Mouse (Mus musculus): ENCODE results near the gene Gm3448. TPM values are rescaled to one million over a fixed set of nuclear protein-coding genes. Genes with fewer than 3 reads are reported as not detected.

Gene Gm3448
- polyA plus RNA-seq, 1 experiment: 0.13 TPM

- H3K4me1 ChIP-seq (ENCODE audit: control insufficient read depth): peaks cover 20% of the 10 kb centered on the region
- no peaks in the 10 kb centered on the region for H3K9me3 ChIP-seq (ENCODE audit: control insufficient read depth, low read length)
- H3K27me3 ChIP-seq (ENCODE audit: control insufficient read depth): no peaks in the 10 kb centered on the region
- peaks cover 98% of the 10 kb centered on the region for H3K36me3 ChIP-seq (ENCODE audit: control insufficient read depth)
- no peak for TF ChIP-seq GATA1 (IDR thresholded peaks at IDR 0.05; ENCODE audit: low read length)
- TF ChIP-seq TAL1 (IDR thresholded peaks at IDR 0.05; ENCODE audit: low read length): no peak
- H3K4me3 ChIP-seq (replicated peaks): no peak overlapping the region
These were observed 92.0 kb downstream of the Gm3448 start for GRCm38 (mm10) chr17:14949161-14949827.

Other genes with a start within 250 kb of the Gm3448 start
- gene Wdr27, start 98.4 kb downstream of the Gm3448 start, polyA plus RNA-seq (2012): not detected in 2 replicates
- 0.07 and 0.19 TPM in 2 replicates for gene 1600012H06Rik, start 98.4 kb downstream of the Gm3448 start, polyA plus RNA-seq (2012)
- 9.0 and 9.1 TPM in 2 replicates for gene Phf10, start 80.3 kb downstream of the Gm3448 start, polyA plus RNA-seq (2012)
- 0.06 and 0.12 TPM in 2 replicates for gene 9030025P20Rik, start 63.1 kb downstream of the Gm3448 start, polyA plus RNA-seq (2012)
- 0.15 TPM in 1 of 2 replicates, not detected in the other for gene Gm3417, start 62.7 kb downstream of the Gm3448 start, polyA plus RNA-seq (2012)
- gene Gm3435, start 31.4 kb downstream of the Gm3448 start, polyA plus RNA-seq (2012): 0.03 TPM in 1 of 2 replicates, not detected in the other
- 0.03 and 0.13 TPM in 2 replicates for gene Ermard, start 329 bp downstream of the Gm3448 start, polyA plus RNA-seq (2012)
- 0.13 and 0.56 TPM in 2 replicates for gene Tcte3, start within 50 bp of the Gm3448 start, polyA plus RNA-seq (2012)